ENCODE assay signal across 8 mouse cellular contexts in the genomic region with DNA sequence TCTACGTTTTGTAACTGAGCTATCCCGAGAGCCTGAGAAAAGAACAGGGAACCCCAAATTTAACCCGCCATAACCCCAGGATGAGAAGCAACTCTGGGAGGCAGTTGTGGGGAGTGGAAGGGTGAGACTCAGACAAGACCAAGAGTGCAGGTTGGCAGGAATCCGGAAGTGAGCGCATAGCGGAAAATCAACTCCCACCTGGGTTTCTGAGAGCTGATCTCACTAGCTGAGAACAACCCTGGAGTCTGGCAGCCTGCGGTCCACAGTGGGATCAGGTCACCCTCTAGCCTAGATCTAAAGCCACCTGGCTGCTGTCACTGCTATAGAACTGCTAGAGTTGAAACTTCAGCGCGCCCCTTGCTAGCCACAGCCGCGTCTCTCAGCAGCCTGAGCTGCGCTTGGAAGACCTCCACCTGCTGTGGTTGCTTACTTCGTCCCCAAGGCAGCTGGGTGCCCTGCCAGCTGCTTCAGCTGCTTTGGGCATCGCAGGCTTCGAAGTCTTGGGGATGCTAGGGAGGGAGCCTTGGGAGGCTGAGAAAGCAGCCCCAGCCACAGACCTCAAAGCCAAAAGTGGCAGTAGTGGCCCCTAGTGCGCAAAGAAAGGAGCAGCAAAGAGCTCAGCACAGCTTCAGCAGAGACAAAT. TPM values are rescaled to one million over a fixed set of nuclear protein-coding genes. Genes with fewer than 3 reads are reported as not detected.
DNase-seq lines count a peak whose midpoint lies in the region; ATAC-seq and TF ChIP-seq lines count a peak whose summit lies in the region.

No protein-coding gene starts in this region.

- no peak for TF ChIP-seq POLR2A in brain, embryonic 14.5 days (IDR thresholded peaks at IDR 0.05; ENCODE audit: borderline replicate concordance, extremely low read depth, insufficient read depth, insufficient read length, poor library complexity, severe bottlenecking)
- TF ChIP-seq POLR2A in limb, embryonic 14.5 days (IDR thresholded peaks at IDR 0.05; ENCODE audit: borderline replicate concordance, extremely low read depth, insufficient read depth, insufficient read length): no peak

- H3K4me3 ChIP-seq in forebrain, embryonic 12.5 days (replicated peaks): peak overlapping the region; percentile 40
- peak overlapping the region; percentile 57 for H3K4me3 ChIP-seq in hindbrain, embryonic 10.5 days
- peak overlapping the region; percentile 44 for H3K4me3 ChIP-seq in limb, embryonic 14.5 days (replicated peaks; ENCODE audit: low read length)
- H3K4me3 ChIP-seq in midbrain, embryonic 14.5 days (replicated peaks; ENCODE audit: low read depth, low read length): peak overlapping the region; percentile 40
- peak overlapping the region; percentile 48 for H3K4me3 ChIP-seq in stomach, embryonic 15.5 days (replicated peaks)

- H3K9me3 ChIP-seq in forebrain, embryonic 12.5 days: no peaks in the 10 kb centered on the region
- no peaks in the 10 kb centered on the region for H3K9me3 ChIP-seq in hindbrain, embryonic 10.5 days
- H3K9me3 ChIP-seq in limb, embryonic 14.5 days (ENCODE audit: control insufficient read depth, low read length): no peaks in the 10 kb centered on the region
- no peaks in the 10 kb centered on the region for H3K9me3 ChIP-seq in midbrain, embryonic 14.5 days (ENCODE audit: control insufficient read depth, low read length)
- no peaks in the 10 kb centered on the region for H3K9me3 ChIP-seq in stomach, embryonic 15.5 days

- peak; percentile 31 for ATAC-seq in frontal cortex, adult (ENCODE audit: low TSS enrichment)
- peak; percentile 25; the same call in 1 of the 2 replicates for ATAC-seq in forebrain, embryonic 12.5 days (ENCODE audit: low FRiP score)
- ATAC-seq in limb, embryonic 14.5 days (ENCODE audit: low FRiP score, low read depth): peak; percentile 55
- peak; percentile 54 for ATAC-seq in midbrain, embryonic 14.5 days (ENCODE audit: low FRiP score, low TSS enrichment)
- peak; percentile 52 for ATAC-seq in stomach, embryonic 15.5 days (ENCODE audit: insufficient read depth, low FRiP score, low read depth)

- TF ChIP-seq CTCF in brain, embryonic 14.5 days (IDR thresholded peaks at IDR 0.05; ENCODE audit: borderline replicate concordance, extremely low read depth, insufficient read depth, insufficient read length): no peak

- peak overlapping the region; percentile 77 for H3K4me2 ChIP-seq in forebrain, embryonic 12.5 days
- H3K4me2 ChIP-seq in limb, embryonic 14.5 days (replicated peaks; ENCODE audit: low read depth, low read length, severe bottlenecking): peak overlapping the region; percentile 94
- H3K4me2 ChIP-seq in midbrain, embryonic 14.5 days (ENCODE audit: low read length): peak overlapping the region; percentile 90
- H3K4me2 ChIP-seq in stomach, embryonic 15.5 days: peak overlapping the region; percentile 98

- H3K27me3 ChIP-seq in forebrain, embryonic 12.5 days: no peaks in the 10 kb centered on the region
- no peaks in the 10 kb centered on the region for H3K27me3 ChIP-seq in hindbrain, embryonic 10.5 days (ENCODE audit: insufficient read depth, poor library complexity, severe bottlenecking)
- no peaks in the 10 kb centered on the region for H3K27me3 ChIP-seq in limb, embryonic 14.5 days (ENCODE audit: control insufficient read depth, insufficient read depth, low read length)
- no peaks in the 10 kb centered on the region for H3K27me3 ChIP-seq in midbrain, embryonic 14.5 days (ENCODE audit: control insufficient read depth, insufficient read depth, low read length)
- no peaks in the 10 kb centered on the region for H3K27me3 ChIP-seq in stomach, embryonic 15.5 days (replicated peaks)

- H3K9ac ChIP-seq in forebrain, embryonic 12.5 days: peak overlapping the region; percentile 57
- H3K9ac ChIP-seq in limb, embryonic 14.5 days (ENCODE audit: low read depth, low read length, severe bottlenecking): peak overlapping the region; percentile 71
- H3K9ac ChIP-seq in midbrain, embryonic 14.5 days (replicated peaks; ENCODE audit: low read length): peak overlapping the region; percentile 62
- H3K9ac ChIP-seq in stomach, embryonic 15.5 days: peak overlapping the region; percentile 78

- H3K27ac ChIP-seq in forebrain, embryonic 12.5 days: peak overlapping the region; percentile 89
- peak overlapping the region; percentile 96 for H3K27ac ChIP-seq in hindbrain, embryonic 10.5 days
- peak overlapping the region; percentile 98 for H3K27ac ChIP-seq in limb, embryonic 14.5 days (replicated peaks; ENCODE audit: low read depth, low read length)
- peak overlapping the region; percentile 68 for H3K27ac ChIP-seq in midbrain, embryonic 14.5 days (replicated peaks; ENCODE audit: low read depth, low read length)
- H3K27ac ChIP-seq in stomach, embryonic 15.5 days: peak overlapping the region; percentile 99

- under 1% methylated on average over 16 of the region's 16 CpGs for WGBS in forebrain, embryonic 12.5 days
- under 1% methylated on average over 16 of the region's 16 CpGs for WGBS in hindbrain, embryonic 10.5 days
- under 1% methylated on average over 16 of the region's 16 CpGs for WGBS in limb, embryonic 14.5 days
- under 1% methylated on average over 16 of the region's 16 CpGs for WGBS in midbrain, embryonic 14.5 days
- 1% methylated on average over 16 of the region's 16 CpGs for WGBS in stomach, embryonic 15.5 days

- no peaks in the 10 kb centered on the region for H3K36me3 ChIP-seq in forebrain, embryonic 12.5 days (replicated peaks)
- H3K36me3 ChIP-seq in hindbrain, embryonic 10.5 days: no peaks in the 10 kb centered on the region
- H3K36me3 ChIP-seq in limb, embryonic 14.5 days (ENCODE audit: control insufficient read depth, insufficient read depth, low read length): no peaks in the 10 kb centered on the region
- H3K36me3 ChIP-seq in midbrain, embryonic 14.5 days (ENCODE audit: control insufficient read depth, insufficient read depth, low read length): no peaks in the 10 kb centered on the region
- H3K36me3 ChIP-seq in stomach, embryonic 15.5 days: no peaks in the 10 kb centered on the region

- peaks cover 26% of the 10 kb centered on the region for H3K4me1 ChIP-seq in forebrain, embryonic 12.5 days
- H3K4me1 ChIP-seq in hindbrain, embryonic 10.5 days (replicated peaks): peaks cover 32% of the 10 kb centered on the region
- H3K4me1 ChIP-seq in limb, embryonic 14.5 days (ENCODE audit: control insufficient read depth, insufficient read depth, low read length): peaks cover 12% of the 10 kb centered on the region; the same call in 1 of the 2 replicates
- peaks cover 23% of the 10 kb centered on the region for H3K4me1 ChIP-seq in midbrain, embryonic 14.5 days (ENCODE audit: control insufficient read depth, insufficient read depth, low read length)
- H3K4me1 ChIP-seq in stomach, embryonic 15.5 days: peaks cover 20% of the 10 kb centered on the region; the same call in 1 of the 2 replicates

- DNase-seq in frontal cortex, postnatal 14 days (ENCODE audit: low spot score in 2 of 2): no peak
- DNase-seq in brain, embryonic 14.5 days (ENCODE audit: low read depth): peak; percentile 57
- DNase-seq in hindbrain, embryonic 10.5 days (ENCODE audit: low spot score): peak; percentile 74
- DNase-seq in limb, embryonic 14.5 days (ENCODE audit: low spot score): peak; percentile 80
- peak; percentile 64 for DNase-seq in midbrain, embryonic 14.5 days

RNA-seq across cellular contexts. Expression of a gene that starts 10.0 kb away (rescaled TPM):
- 1,780 and 1,905 TPM in 2 replicates for polyA plus RNA-seq in brain, embryonic 14.5 days (2012; rRNA removed)
- polyA plus RNA-seq in forebrain, embryonic 12.5 days (2016; fragmentation: Nextera tagmentation; extraction: Ambion mirVana): 955 and 986 TPM in 2 replicates
- 889 and 916 TPM in 2 replicates for polyA plus RNA-seq in hindbrain, embryonic 10.5 days (2016; fragmentation: Nextera tagmentation; extraction: Ambion mirVana)
- polyA plus RNA-seq in limb, embryonic 14.5 days (2012; rRNA removed): 2,516 and 2,539 TPM in 2 replicates
- polyA plus RNA-seq in limb, embryonic 14.5 days (2014; fragmentation: Nextera tagmentation; extraction: Ambion mirVana): 1,237 and 1,305 TPM in 2 replicates
- polyA plus RNA-seq in midbrain, embryonic 14.5 days (2014; fragmentation: Nextera tagmentation; extraction: Ambion mirVana): 851 and 883 TPM in 2 replicates
- polyA plus RNA-seq in stomach, embryonic 15.5 days (2015; fragmentation: Nextera tagmentation; extraction: Ambion mirVana): 999 and 1,085 TPM in 2 replicates

RNA-seq across cellular contexts. Expression of a gene that starts 48.0 kb away (rescaled TPM):
- polyA plus RNA-seq in brain, embryonic 14.5 days (2012; rRNA removed): 15.1 and 18.3 TPM in 2 replicates
- 9.7 and 10.2 TPM in 2 replicates for polyA plus RNA-seq in forebrain, embryonic 12.5 days (2016; fragmentation: Nextera tagmentation; extraction: Ambion mirVana)
- 6.1 and 6.6 TPM in 2 replicates for polyA plus RNA-seq in hindbrain, embryonic 10.5 days (2016; fragmentation: Nextera tagmentation; extraction: Ambion mirVana)
- 6.2 and 8.2 TPM in 2 replicates for polyA plus RNA-seq in limb, embryonic 14.5 days (2012; rRNA removed)
- polyA plus RNA-seq in limb, embryonic 14.5 days (2014; fragmentation: Nextera tagmentation; extraction: Ambion mirVana): 3.5 and 4.6 TPM in 2 replicates
- 13.4 and 15.6 TPM in 2 replicates for polyA plus RNA-seq in midbrain, embryonic 14.5 days (2014; fragmentation: Nextera tagmentation; extraction: Ambion mirVana)
- polyA plus RNA-seq in stomach, embryonic 15.5 days (2015; fragmentation: Nextera tagmentation; extraction: Ambion mirVana): 3.2 and 3.3 TPM in 2 replicates

Comparison
In these comparisons a context has a peak if more than half of its experiments do, and no peak if none do; other contexts are left out.
1. DNase-seq: peak in brain, embryonic 14.5 days (single experiment), hindbrain, embryonic 10.5 days (single experiment), limb, embryonic 14.5 days (single experiment) and midbrain, embryonic 14.5 days (single experiment); none in frontal cortex, postnatal 14 days (0 of 2).
2. Peak in every context shown above with its lines, with median percentiles within 50 percentile points of each other: ATAC-seq, H3K27ac ChIP-seq, H3K4me2 ChIP-seq, H3K4me3 ChIP-seq and H3K9ac ChIP-seq.